Mouse (Mus musculus) forebrain, embryonic 16.5 days (tissue): Measurements from ENCODE around the gene Wnt10b. TPM values are rescaled to one million over a fixed set of nuclear protein-coding genes. Genes with fewer than 3 reads are reported as not detected.

Experiments used
- ATAC-seq: fragments of 200-750 bp; cut with Nextera tagmentation; 2 replicates; pipeline ENCODE4 v1.8.0; 2017; ENCODE audit warnings: mild to moderate bottlenecking, moderate library complexity
- H3K27ac ChIP-seq: fragments of 300-500 bp; sonication (generic); 2 replicates; pipeline ENCODE4 v1.5.1; 2014; ENCODE audit warnings: low read length, control low read depth
- H3K27me3 ChIP-seq: fragments of 300-500 bp; sonication (generic); replicated peaks from 2 replicates; pipeline ENCODE4 v1.6.1; 2014; ENCODE audit warnings: low read length; ENCODE audit not compliant: control insufficient read depth, insufficient read depth
- H3K36me3 ChIP-seq: fragments of 300-500 bp; sonication (generic); 2 replicates; pipeline ENCODE4 v1.6.1; 2014; ENCODE audit not compliant: control insufficient read depth, insufficient read depth
- H3K4me1 ChIP-seq: fragments of 300-500 bp; sonication (generic); replicated peaks from 2 replicates; pipeline ENCODE4 v1.6.1; 2014; ENCODE audit warnings: low read length; ENCODE audit not compliant: control insufficient read depth, insufficient read depth
- H3K4me2 ChIP-seq: fragments of 300-500 bp; sonication (generic); 2 replicates; pipeline ENCODE4 v1.6.1; 2014; ENCODE audit warnings: mild to moderate bottlenecking, low read length, control low read depth
- H3K4me3 ChIP-seq: fragments of 300-500 bp; sonication (generic); replicated peaks from 2 replicates; pipeline ENCODE4 v1.5.1; 2014; ENCODE audit warnings: mild to moderate bottlenecking, low read length, control low read depth
- H3K9ac ChIP-seq: fragments of 300-500 bp; sonication (generic); replicated peaks from 2 replicates; pipeline ENCODE4 v1.6.1; 2014; ENCODE audit warnings: low read depth, low read length, control low read depth
- H3K9me3 ChIP-seq: fragments of 300-500 bp; sonication (generic); 2 replicates; pipeline ENCODE4 v1.6.1; 2016; ENCODE audit warnings: low read length; ENCODE audit not compliant: control insufficient read depth
- WGBS: fragments of 180-500 bp; shearing (Covaris S2); extraction: QIAGEN DNeasy Blood & Tissue Kit; methylation state at CpG from one replicate; pipeline ENCODE4 v1.1.7; 2014; 5-methylcytosine and 5-hydroxymethylcytosine counted together
- polyA plus RNA-seq: library from polyadenylated mRNA; unstranded; fragments of >200 nt; fragmentation: Nextera tagmentation; extraction: Ambion mirVana; gene quantifications from 2 replicates; pipeline ENCODE4 v1.2.1, GENCODE M21; 2015

Gene Wnt10b
- polyA plus RNA-seq, 1 experiment from 2014 or later, result not detected

- H3K9ac ChIP-seq, result peak within 1 kb of the TSS; percentile 46
- peaks cover 55% of the 10 kb centered on the region for H3K27me3 ChIP-seq
- 46% methylated on average over 3 of the region's 3 CpGs for WGBS
- H3K9me3 ChIP-seq, result no peaks in the 10 kb centered on the region
- peaks cover 12% of the 10 kb centered on the region for H3K36me3 ChIP-seq
- H3K27ac ChIP-seq, result no peak within 1 kb of the TSS
- peak within 1 kb of the TSS; percentile 54 for H3K4me3 ChIP-seq
- ATAC-seq, result no peak
- H3K4me2 ChIP-seq, result peak within 1 kb of the TSS; percentile 80
- peaks cover 38% of the 10 kb centered on the region for H3K4me1 ChIP-seq
Observed at GRCm38 (mm10) chr15:98809390-98809789, 31.4 kb upstream of the Wnt10b start, which contains the start of gene Ddn. Ddn (minus strand) TSS chr15:98809490.

- H3K27ac ChIP-seq, result no peak overlapping the region
- H3K9me3 ChIP-seq, result no peaks in the 10 kb centered on the region
- H3K4me2 ChIP-seq, result peak overlapping the region; percentile 80
- ATAC-seq, result peak; percentile 43; the same call in 1 of the 2 replicates
- no peak overlapping the region; the same call in 1 of the 2 replicates for H3K9ac ChIP-seq
- peaks cover 43% of the 10 kb centered on the region for H3K4me1 ChIP-seq
- H3K36me3 ChIP-seq, result peaks cover 11% of the 10 kb centered on the region
- H3K4me3 ChIP-seq, result peak overlapping the region; percentile 54; the same call in 1 of the 2 replicates
- peaks cover 61% of the 10 kb centered on the region for H3K27me3 ChIP-seq
- 5% methylated on average over 6 of the region's 6 CpGs for WGBS
Observed at GRCm38 (mm10) chr15:98808651-98809134, 30.7 kb upstream of the Wnt10b start.

GRCm38 (mm10) chr15:98807895-98808650 lies 30.1 kb upstream of the Wnt10b start:
- Histone ChIP-seq H3K4me1 (peaks cover 43% of the 10 kb centered on the region), H3K27ac (no peak overlapping the region), H3K36me3 (peaks cover 6% of the 10 kb centered on the region), H3K4me3 (peak overlapping the region; percentile 54), H3K9ac (peak overlapping the region; percentile 46), H3K27me3 (peaks cover 67% of the 10 kb centered on the region), H3K9me3 (no peaks in the 10 kb centered on the region), H3K4me2 (peak overlapping the region; percentile 80)
- ATAC-seq, result peak; percentile 63
- WGBS, result under 1% methylated on average over 31 of the region's 34 CpGs

GRCm38 (mm10) chr15:98806809-98807770 lies 29.1 kb upstream of the Wnt10b start:
- no peaks in the 10 kb centered on the region for H3K9me3 ChIP-seq
- H3K4me2 ChIP-seq, result peak overlapping the region; percentile 80
- no peak; the same call in 1 of the 2 replicates for ATAC-seq
- H3K27ac ChIP-seq, result no peak overlapping the region
- under 1% methylated on average over 53 of the region's 58 CpGs for WGBS
- H3K4me3 ChIP-seq, result peak overlapping the region; percentile 54
- no peaks in the 10 kb centered on the region for H3K36me3 ChIP-seq
- peaks cover 43% of the 10 kb centered on the region for H3K4me1 ChIP-seq
- H3K9ac ChIP-seq, result peak overlapping the region; percentile 29; the same call in 1 of the 2 replicates
- H3K27me3 ChIP-seq, result peaks cover 77% of the 10 kb centered on the region

GRCm38 (mm10) chr15:98806071-98806808 lies 28.3 kb upstream of the Wnt10b start:
- Histone ChIP-seq H3K4me1 (peaks cover 43% of the 10 kb centered on the region), H3K4me3 (peak overlapping the region; percentile 54), H3K27ac (no peak overlapping the region), H3K9ac (no peak overlapping the region), H3K9me3 (no peaks in the 10 kb centered on the region), H3K27me3 (peaks cover 85% of the 10 kb centered on the region), H3K4me2 (peak overlapping the region; percentile 80), H3K36me3 (no peaks in the 10 kb centered on the region)
- ATAC-seq, result no peak
- WGBS, result 5% methylated on average over 30 of the region's 30 CpGs

GRCm38 (mm10) chr15:98805324-98806040 lies 27.5 kb upstream of the Wnt10b start:
- no peaks in the 10 kb centered on the region for H3K9me3 ChIP-seq
- peaks cover 92% of the 10 kb centered on the region for H3K27me3 ChIP-seq
- no peak overlapping the region for H3K27ac ChIP-seq
- H3K4me1 ChIP-seq, result peaks cover 43% of the 10 kb centered on the region
- WGBS, result under 1% methylated on average over 55 of the region's 64 CpGs
- no peaks in the 10 kb centered on the region for H3K36me3 ChIP-seq
- H3K4me3 ChIP-seq, result peak overlapping the region; percentile 51
- peak; percentile 32 for ATAC-seq
- H3K9ac ChIP-seq, result peak overlapping the region; percentile 61
- H3K4me2 ChIP-seq, result peak overlapping the region; percentile 82

- Histone ChIP-seq H3K4me3 (peak overlapping the region; percentile 22; the same call in 1 of the 2 replicates), H3K4me1 (peaks cover 40% of the 10 kb centered on the region), H3K9me3 (no peaks in the 10 kb centered on the region), H3K36me3 (no peaks in the 10 kb centered on the region), H3K4me2 (peak overlapping the region; percentile 40), H3K9ac (no peak overlapping the region), H3K27ac (no peak overlapping the region), H3K27me3 (peaks cover 94% of the 10 kb centered on the region)
- ATAC-seq, result 0 out of 2 replicates have a peak, but pooled peaks have one; percentile 37
- WGBS, result under 1% methylated on average over 32 of the region's 32 CpGs
Observed at GRCm38 (mm10) chr15:98804054-98804453, 26.1 kb upstream of the Wnt10b start.

GRCm38 (mm10) chr15:98802926-98803325 lies 25.0 kb upstream of the Wnt10b start:
- WGBS, result 2% methylated on average over 8 of the region's 8 CpGs
- no peaks in the 10 kb centered on the region for H3K36me3 ChIP-seq
- no peak overlapping the region for H3K4me3 ChIP-seq
- H3K9me3 ChIP-seq, result no peaks in the 10 kb centered on the region
- peaks cover 94% of the 10 kb centered on the region for H3K27me3 ChIP-seq
- H3K4me2 ChIP-seq, result no peak overlapping the region
- ATAC-seq, result no peak
- no peak overlapping the region for H3K9ac ChIP-seq
- H3K4me1 ChIP-seq, result peaks cover 31% of the 10 kb centered on the region
- no peak overlapping the region for H3K27ac ChIP-seq
